Mouse (Mus musculus) testis, adult 2 months (tissue): ENCODE measurements around the gene D10Wsu102e. TPM values are rescaled to one million over a fixed set of nuclear protein-coding genes. Genes with fewer than 3 reads are reported as not detected.
A peak's percentile ranks its signal among the peaks of the same experiment; 100 is the strongest.

Experiments
- H3K27ac ChIP-seq: fragments of 200-500 bp; 2 replicates; pipeline ENCODE4 v1.5.1; 2012; ENCODE audit warnings: low read depth, low read length; ENCODE audit not compliant: control insufficient read depth, insufficient read depth
- H3K27me3 ChIP-seq: fragments of 200-500 bp; 2 replicates; pipeline ENCODE4 v1.6.1; 2012; ENCODE audit warnings: mild to moderate bottlenecking, low read length, moderate library complexity; ENCODE audit not compliant: control insufficient read depth, insufficient read depth
- H3K36me3 ChIP-seq: fragments of 200-500 bp; 2 replicates; pipeline ENCODE4 v1.6.1; 2012; ENCODE audit warnings: mild to moderate bottlenecking, low read length; ENCODE audit not compliant: control insufficient read depth, insufficient read depth
- H3K4me1 ChIP-seq: fragments of 200-500 bp; 2 replicates; pipeline ENCODE4 v1.6.1; 2012; ENCODE audit warnings: low read length; ENCODE audit not compliant: control insufficient read depth, insufficient read depth
- H3K4me3 ChIP-seq: fragments of 200-500 bp; 2 replicates; pipeline ENCODE4 v1.5.1; 2012; ENCODE audit warnings: low read depth, mild to moderate bottlenecking, low read length, moderate library complexity, mixed read lengths; ENCODE audit not compliant: control insufficient read depth
- CTCF ChIP-seq: fragments of 200-500 bp; IDR thresholded peaks from 2 replicates; pipeline ENCODE4 v1.5.1; 2012; ENCODE audit warnings: low read depth, mild to moderate bottlenecking, inconsistent platforms, low read length, moderate library complexity; ENCODE audit not compliant: control insufficient read depth, insufficient read depth, insufficient replicate concordance
- POLR2A ChIP-seq: fragments of 200-500 bp; IDR thresholded peaks from 2 replicates; pipeline ENCODE4 v1.6.1; 2012; ENCODE audit warnings: low read depth, mild to moderate bottlenecking, inconsistent platforms, low read length, moderate library complexity; ENCODE audit not compliant: control insufficient read depth
- polyA plus RNA-seq: library from polyadenylated mRNA; depleted of rRNA; stranded (reverse); fragments of >200 nt; gene quantifications from 2 replicates; pipeline ENCODE4 v1.2.3, GENCODE M21; 2012; rRNA removed

Gene D10Wsu102e
- 0.30 and 0.42 TPM in 2 replicates for polyA plus RNA-seq

GRCm38 (mm10) chr10:83359956-83360355, at the start of gene D10Wsu102e:
TSS of gene D10Wsu102e (plus strand) at chr10:83360221.
- Histone ChIP-seq H3K4me3 (peak within 1 kb of the TSS; percentile 87), H3K27me3 (no peaks in the 10 kb centered on the region), H3K27ac (peak within 1 kb of the TSS; percentile 77), H3K4me1 (peaks cover 6% of the 10 kb centered on the region; the same call in 1 of the 2 replicates), H3K36me3 (peaks cover 1% of the 10 kb centered on the region; the same call in 1 of the 2 replicates)
- TF ChIP-seq CTCF, result no peak
- peak; percentile 84 for TF ChIP-seq POLR2A

GRCm38 (mm10) chr10:83310356-83310755, 49.7 kb upstream of the D10Wsu102e start:
- H3K27me3 ChIP-seq, result no peaks in the 10 kb centered on the region
- H3K4me1 ChIP-seq, result no peaks in the 10 kb centered on the region; the same call in 1 of the 2 replicates
- H3K27ac ChIP-seq, result no peak overlapping the region
- no peaks in the 10 kb centered on the region for H3K36me3 ChIP-seq
- TF ChIP-seq POLR2A, result no peak
- no peak overlapping the region for H3K4me3 ChIP-seq

GRCm38 (mm10) chr10:83313033-83313432, 47.0 kb upstream of the D10Wsu102e start:
- TF ChIP-seq POLR2A (no peak), CTCF (no peak)
- no peaks in the 10 kb centered on the region; the same call in 1 of the 2 replicates for H3K4me1 ChIP-seq
- no peaks in the 10 kb centered on the region for H3K36me3 ChIP-seq
- H3K27me3 ChIP-seq, result no peaks in the 10 kb centered on the region
- no peak overlapping the region for H3K27ac ChIP-seq
- H3K4me3 ChIP-seq, result no peak overlapping the region

- H3K27me3 ChIP-seq, result no peaks in the 10 kb centered on the region
- H3K4me1 ChIP-seq, result no peaks in the 10 kb centered on the region; the same call in 1 of the 2 replicates
- no peak for TF ChIP-seq CTCF
- TF ChIP-seq POLR2A, result no peak
- no peak overlapping the region for H3K4me3 ChIP-seq
- H3K27ac ChIP-seq, result no peak overlapping the region
- no peaks in the 10 kb centered on the region for H3K36me3 ChIP-seq
Measured at GRCm38 (mm10) chr10:83320396-83320795, 39.6 kb upstream of the D10Wsu102e start.

GRCm38 (mm10) chr10:83320870-83321269, 39.2 kb upstream of the D10Wsu102e start:
- Histone ChIP-seq H3K4me1 (no peaks in the 10 kb centered on the region; the same call in 1 of the 2 replicates), H3K36me3 (no peaks in the 10 kb centered on the region), H3K27ac (no peak overlapping the region), H3K27me3 (no peaks in the 10 kb centered on the region), H3K4me3 (no peak overlapping the region)
- no peak for TF ChIP-seq CTCF
- no peak for TF ChIP-seq POLR2A

- Histone ChIP-seq H3K4me3 (no peak overlapping the region), H3K36me3 (no peaks in the 10 kb centered on the region), H3K27me3 (no peaks in the 10 kb centered on the region), H3K4me1 (peaks cover 3% of the 10 kb centered on the region), H3K27ac (no peak overlapping the region)
- TF ChIP-seq POLR2A (no peak), CTCF (no peak)
Measured at GRCm38 (mm10) chr10:83321528-83321927, 38.5 kb upstream of the D10Wsu102e start.

GRCm38 (mm10) chr10:83322551-83323100, 37.4 kb upstream of the D10Wsu102e start:
- H3K27me3 ChIP-seq, result no peaks in the 10 kb centered on the region
- no peak overlapping the region for H3K4me3 ChIP-seq
- no peaks in the 10 kb centered on the region for H3K36me3 ChIP-seq
- peaks cover 6% of the 10 kb centered on the region for H3K4me1 ChIP-seq
- H3K27ac ChIP-seq, result no peak overlapping the region
- TF ChIP-seq POLR2A (no peak), CTCF (no peak)

- Histone ChIP-seq H3K4me3 (no peak overlapping the region), H3K36me3 (no peaks in the 10 kb centered on the region), H3K27me3 (no peaks in the 10 kb centered on the region), H3K27ac (no peak overlapping the region), H3K4me1 (peaks cover 6% of the 10 kb centered on the region)
- TF ChIP-seq POLR2A, result no peak
- no peak for TF ChIP-seq CTCF
Measured at GRCm38 (mm10) chr10:83324871-83325270, 35.1 kb upstream of the D10Wsu102e start.
